Mouse (Mus musculus): ENCODE results near the gene Hist1h4d.

- peak; percentile 12; the same call in 1 of the 2 replicates for TF ChIP-seq POLR2A (IDR thresholded peaks at IDR 0.05; ENCODE audit: borderline replicate concordance, insufficient read depth, low read length)
- TF ChIP-seq CTCF (IDR thresholded peaks at IDR 0.05; ENCODE audit: borderline replicate concordance, insufficient read depth, low read depth, low read length), result no peak
These were observed 25.5 kb upstream of the Hist1h4d start for GRCm38 (mm10) chr13:23555839-23556416.

All from cerebellum, adult 2 months (tissue).